20 mouse cellular contexts compared by ENCODE assay signal in the genomic region with DNA sequence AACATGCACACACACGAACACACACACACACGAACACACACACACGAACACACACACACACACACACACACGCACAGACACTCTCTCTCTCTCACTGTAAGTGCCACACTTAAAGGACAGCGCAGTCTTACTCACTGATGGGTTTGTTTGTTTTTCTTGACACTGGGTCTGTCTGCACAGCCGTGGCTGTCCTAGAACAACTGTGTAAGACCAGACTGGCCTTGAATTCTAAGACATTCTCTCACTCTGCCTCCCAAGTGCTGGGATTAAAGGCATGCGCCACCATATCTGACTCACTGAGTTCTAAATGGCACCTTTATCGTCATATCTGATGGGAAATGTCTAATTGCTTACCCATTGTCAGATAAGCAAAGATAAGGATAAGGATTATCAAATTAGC. TPM values are rescaled to one million over a fixed set of nuclear protein-coding genes. Genes with fewer than 3 reads are reported as not detected.
DNase-seq lines count a peak whose midpoint lies in the region; ATAC-seq and TF ChIP-seq lines count a peak whose summit lies in the region.
"Had no signal": no experiment of that assay in that cellular context is flagged by ENCODE, and none has a peak within 500 bp of the region (broad histone marks: within the 10 kb centered on the region; RNA-seq: fewer than 3 reads in every experiment).

No protein-coding gene starts in this region.

- H3K36me3 ChIP-seq in liver, adult 2 months (ENCODE audit: control insufficient read depth, insufficient read depth, low read length) = peaks cover 18% of the 10 kb centered on the region
- H3K36me3 ChIP-seq in liver, postnatal 0 days (replicated peaks; ENCODE audit: insufficient read depth, low read length) = peaks cover 34% of the 10 kb centered on the region
- peaks cover 6 to 23% of the 10 kb centered on the region in 2 experiments for H3K36me3 ChIP-seq in MEL (ENCODE audit: control insufficient read depth in 1 of 2, insufficient read depth in 2 of 2, low read length in 2 of 2)

- no peak for TF ChIP-seq RAD21 in MEL (IDR thresholded peaks at IDR 0.05; ENCODE audit: low read depth, low read length)

- no peaks in the 10 kb centered on the region for H3K27me3 ChIP-seq in liver, adult 2 months (ENCODE audit: control insufficient read depth, insufficient read depth, low read length)
- no peaks in the 10 kb centered on the region for H3K27me3 ChIP-seq in liver, postnatal 0 days (ENCODE audit: insufficient read depth, low read length)
- no peaks in the 10 kb centered on the region for H3K27me3 ChIP-seq in MEL (ENCODE audit: control insufficient read depth in 1 of 2, insufficient read depth in 2 of 2, low read length in 2 of 2)
- H3K27me3 ChIP-seq: CH12.LX; heart, embryonic 12.5 days had no signal

- peaks cover 36% of the 10 kb centered on the region for H3K4me1 ChIP-seq in liver, adult 2 months (ENCODE audit: control insufficient read depth, insufficient read depth, low read length)
- peaks cover 23% of the 10 kb centered on the region for H3K4me1 ChIP-seq in liver, postnatal 0 days (ENCODE audit: insufficient read depth)
- peaks cover 2 to 4% of the 10 kb centered on the region in 2 experiments; a peak in 3 of 4 replicates for H3K4me1 ChIP-seq in MEL (ENCODE audit: control insufficient read depth in 1 of 2, insufficient read depth in 2 of 2, low read length in 2 of 2)

- H3K27ac ChIP-seq in liver, adult 2 months (replicated peaks; ENCODE audit: insufficient read depth, low read depth, low read length) = no peak overlapping the region; the same call in 1 of the 2 replicates
- H3K27ac ChIP-seq in liver, postnatal 0 days (ENCODE audit: low read depth) = no peak overlapping the region
- no peak overlapping the region for H3K27ac ChIP-seq in MEL (ENCODE audit: control insufficient read depth, low read depth, low read length)
- H3K27ac ChIP-seq: embryonic facial prominence, embryonic 10.5 days; hindbrain, embryonic 10.5 days; hindbrain, embryonic 14.5 days had no signal

- no peak for TF ChIP-seq CTCF in liver, adult 2 months (IDR thresholded peaks at IDR 0.05; ENCODE audit: low read depth, low read length)
- TF ChIP-seq CTCF in liver, postnatal 0 days (IDR thresholded peaks at IDR 0.05; ENCODE audit: low read depth) = no peak
- no peak for TF ChIP-seq CTCF in MEL (IDR thresholded peaks at IDR 0.05 in 2 of 3, conservative IDR thresholded peaks at IDR 0.05 in 1 of 3; ENCODE audit: control insufficient read depth in 1 of 3, insufficient read depth in 1 of 3, low read depth in 2 of 3, low read length in 3 of 3, poor library complexity in 1 of 3, severe bottlenecking in 1 of 3)

- ATAC-seq in liver, postnatal 0 days = no peak
- ATAC-seq: forebrain, embryonic 14.5 days; intestine, embryonic 16.5 days had no signal

- WGBS in liver, adult 2 months = 55% methylated on average over 8 of the region's 8 CpGs
- 68% methylated on average over 8 of the region's 8 CpGs for WGBS in liver, postnatal 0 days (ENCODE audit: insufficient replicate concordance)

- DNase-seq in embryo, embryonic 10 days (ENCODE audit: low spot score) = peak; percentile 5
- DNase-seq in embryo, embryonic 10.5 days (ENCODE audit: low spot score) = no peak
- no peak for DNase-seq in liver, adult 2 months (ENCODE audit: extremely low read depth, low read depth, low spot score)
- no peak for DNase-seq in liver, postnatal 0 days
- DNase-seq in MEL (ENCODE audit: low read depth, low spot score) = no peak
- DNase-seq in kidney, adult 18-20 months = no peak
- DNase-seq in layer of hippocampus, adult 9-10 months (ENCODE audit: low spot score) = no peak
- DNase-seq: cerebellum, adult 11-12 months; cerebellum, adult 9-10 months; cerebellum, postnatal 25 days; gastrocnemius, postnatal 36 days; heart, adult 2 months; kidney, adult 9 months had no signal

- H3K4me2 ChIP-seq in liver, postnatal 0 days (ENCODE audit: low read depth, low read length) = no peak overlapping the region
- H3K4me2 ChIP-seq: heart, embryonic 12.5 days; hindbrain, embryonic 14.5 days had no signal

- H3K79me2 ChIP-seq in liver, adult 2 months (ENCODE audit: control insufficient read depth, insufficient read depth, low read length) = peaks cover 46% of the 10 kb centered on the region; the same call in 1 of the 2 replicates
- H3K79me2 ChIP-seq in MEL (ENCODE audit: control insufficient read depth, insufficient read depth, low read length, poor library complexity) = peaks cover 47% of the 10 kb centered on the region

- no peak for TF ChIP-seq POLR2A in liver, adult 2 months (IDR thresholded peaks at IDR 0.05; ENCODE audit: extremely low read depth, insufficient read depth, low read length)
- TF ChIP-seq POLR2A in MEL (IDR thresholded peaks at IDR 0.05; ENCODE audit: control insufficient read depth in 1 of 2, insufficient read depth in 1 of 2, low read depth in 1 of 2, low read length in 2 of 2, poor library complexity in 1 of 2) = no peak

- H3K4me3 ChIP-seq in liver, adult 2 months (ENCODE audit: insufficient read depth, low read depth, low read length) = no peak overlapping the region
- H3K4me3 ChIP-seq in liver, postnatal 0 days (ENCODE audit: low read depth, low read length) = no peak overlapping the region
- H3K4me3 ChIP-seq in MEL (ENCODE audit: control insufficient read depth in 1 of 2, insufficient read depth in 1 of 2, low read depth in 2 of 2, low read length in 2 of 2) = no peak overlapping the region
- H3K4me3 ChIP-seq: embryonic facial prominence, embryonic 10.5 days; heart, adult 2 months; heart, embryonic 12.5 days; hindbrain, embryonic 10.5 days had no signal

- 0 out of 2 replicates have a peak overlapping the region, but pooled peaks have one; percentile 24 for H3K9ac ChIP-seq in liver, adult 2 months (ENCODE audit: low read depth, low read length)
- H3K9ac ChIP-seq in liver, postnatal 0 days (replicated peaks) = no peak overlapping the region
- no peak overlapping the region for H3K9ac ChIP-seq in MEL (ENCODE audit: control insufficient read depth, low read depth, low read length, poor library complexity, severe bottlenecking)
- H3K9ac ChIP-seq: heart, embryonic 12.5 days; hindbrain, embryonic 14.5 days had no signal

- no peaks in the 10 kb centered on the region for H3K9me3 ChIP-seq in liver, postnatal 0 days (ENCODE audit: low read length)
- no peaks in the 10 kb centered on the region for H3K9me3 ChIP-seq in MEL (replicated peaks; ENCODE audit: insufficient read depth, low read length)
- H3K9me3 ChIP-seq: embryonic facial prominence, embryonic 10.5 days; heart, embryonic 12.5 days; hindbrain, embryonic 10.5 days had no signal

- no peak for TF ChIP-seq EP300 in liver, postnatal 0 days (IDR thresholded peaks at IDR 0.05; ENCODE audit: low read depth)
- no peak for TF ChIP-seq EP300 in MEL (IDR thresholded peaks at IDR 0.05; ENCODE audit: low read depth in 1 of 2, low read length in 2 of 2)

TF ChIP-seq in MEL, 35 proteins besides CTCF, POLR2A, EP300 and RAD21:
- TF ChIP-seq GATA1 (IDR thresholded peaks at IDR 0.05; ENCODE audit: low read depth, low read length) (peak; percentile 49; the same call in 1 of the 2 replicates), RCOR1 (IDR thresholded peaks at IDR 0.05; ENCODE audit: low read depth, low read length) (no peak), USF1 (IDR thresholded peaks at IDR 0.05; ENCODE audit: low read depth, low read length) (no peak)
TF ChIP-seq in MEL: peak in this region for 1.

RNA-seq across cellular contexts. Expression of a gene that starts 7.1 kb away (rescaled TPM):
- total RNA-seq in liver, adult 2 months (2014; rRNA removed) = 36.0 and 37.4 TPM in 2 replicates
- polyA plus RNA-seq in liver, adult 2 months (2012; rRNA removed) = 20.8 and 29.9 TPM in 2 replicates
- 6.1 and 6.6 TPM in 2 replicates for polyA plus RNA-seq in liver, postnatal 0 days (2015; fragmentation: Nextera tagmentation; extraction: Ambion mirVana)
- 15.3 and 20.3 TPM in 2 replicates for total RNA-seq in MEL (2012; rRNA removed)
- polyA plus RNA-seq in MEL (2012; ENCODE audit: insufficient read depth in 1 of 2, insufficient read length in 2 of 2, low read depth in 1 of 2, low replicate concordance in 2 of 2, missing spikeins in 1 of 2) = 100 to 1,000 TPM in 1 of 2 experiments, 10 to 100 TPM in 1; 33.8 to 353 TPM
